Mouse (Mus musculus) liver, embryonic 11.5 days (tissue): ENCODE results near the gene Hist1h3f. TPM values are rescaled to one million over a fixed set of nuclear protein-coding genes. Genes with fewer than 3 reads are reported as not detected.
A peak's percentile ranks its signal among the peaks of the same experiment; 100 is the strongest.
"Not testable (repeated sequence)": the region's sequence is repeated elsewhere in the genome, so short reads cannot be mapped to it uniquely, and the experiment has no call there.

Experiments
- ATAC-seq: fragments of 200-750 bp; cut with Nextera tagmentation; replicated peaks from 2 replicates; pipeline ENCODE4 v1.8.0; 2017; ENCODE audit warnings: moderate number of reproducible peaks, mild to moderate bottlenecking, moderate TSS enrichment, moderate library complexity; ENCODE audit not compliant: low FRiP score
- DNase-seq: peaks from one replicate; pipeline ENCODE4 v3.0.0-alpha.2; 2017; ENCODE audit warnings: low spot score
- H3K27ac ChIP-seq: fragments of 300-500 bp; sonication (generic); 2 replicates; pipeline ENCODE4 v1.5.1; 2014; ENCODE audit warnings: mild to moderate bottlenecking, low read depth, low read length, control low read depth
- H3K27me3 ChIP-seq: fragments of 300-500 bp; sonication (generic); replicated peaks from 2 replicates; pipeline ENCODE4 v1.6.1; 2014; ENCODE audit warnings: low read length, mixed read lengths; ENCODE audit not compliant: control insufficient read depth, insufficient read depth
- H3K36me3 ChIP-seq: fragments of 300-500 bp; sonication (generic); 2 replicates; pipeline ENCODE4 v1.6.1; 2014; ENCODE audit warnings: mild to moderate bottlenecking, low read length, moderate library complexity, mixed read lengths; ENCODE audit not compliant: control insufficient read depth, insufficient read depth
- H3K4me1 ChIP-seq: fragments of 300-500 bp; sonication (generic); replicated peaks from 2 replicates; pipeline ENCODE4 v1.6.1; 2014; ENCODE audit warnings: low read length, mixed read lengths; ENCODE audit not compliant: control insufficient read depth, insufficient read depth
- H3K4me2 ChIP-seq: fragments of 300-500 bp; sonication (generic); 2 replicates; pipeline ENCODE4 v1.6.1; 2014; ENCODE audit warnings: mild to moderate bottlenecking, control low read depth, moderate library complexity
- H3K4me3 ChIP-seq: fragments of 300-500 bp; sonication (generic); 2 replicates; pipeline ENCODE4 v1.5.1; 2014; ENCODE audit warnings: low read depth, low read length, control low read depth
- H3K9ac ChIP-seq: fragments of 300-500 bp; sonication (generic); 2 replicates; pipeline ENCODE4 v1.6.1; 2014; ENCODE audit warnings: low read depth, low read length, control low read depth
- H3K9me3 ChIP-seq: fragments of 300-500 bp; sonication (generic); 2 replicates; pipeline ENCODE4 v1.6.1; 2016; ENCODE audit warnings: low read length, inconsistent platforms, mixed read lengths; ENCODE audit not compliant: control insufficient read depth
- WGBS: fragments of 180-500 bp; shearing (Covaris S2); extraction: QIAGEN DNeasy Blood & Tissue Kit; methylation state at CpG from one replicate; pipeline ENCODE4 v1.1.7; 2014; 5-methylcytosine and 5-hydroxymethylcytosine counted together
- polyA plus RNA-seq: library from polyadenylated mRNA; unstranded; fragments of >200 nt; fragmentation: Nextera tagmentation; extraction: Ambion mirVana; gene quantifications from 2 replicates; pipeline ENCODE4 v1.2.1, GENCODE M21; 2014

The Hist1h3f gene
- polyA plus RNA-seq, 1 experiment from 2014 or later, result 0.62 TPM

DNA sequence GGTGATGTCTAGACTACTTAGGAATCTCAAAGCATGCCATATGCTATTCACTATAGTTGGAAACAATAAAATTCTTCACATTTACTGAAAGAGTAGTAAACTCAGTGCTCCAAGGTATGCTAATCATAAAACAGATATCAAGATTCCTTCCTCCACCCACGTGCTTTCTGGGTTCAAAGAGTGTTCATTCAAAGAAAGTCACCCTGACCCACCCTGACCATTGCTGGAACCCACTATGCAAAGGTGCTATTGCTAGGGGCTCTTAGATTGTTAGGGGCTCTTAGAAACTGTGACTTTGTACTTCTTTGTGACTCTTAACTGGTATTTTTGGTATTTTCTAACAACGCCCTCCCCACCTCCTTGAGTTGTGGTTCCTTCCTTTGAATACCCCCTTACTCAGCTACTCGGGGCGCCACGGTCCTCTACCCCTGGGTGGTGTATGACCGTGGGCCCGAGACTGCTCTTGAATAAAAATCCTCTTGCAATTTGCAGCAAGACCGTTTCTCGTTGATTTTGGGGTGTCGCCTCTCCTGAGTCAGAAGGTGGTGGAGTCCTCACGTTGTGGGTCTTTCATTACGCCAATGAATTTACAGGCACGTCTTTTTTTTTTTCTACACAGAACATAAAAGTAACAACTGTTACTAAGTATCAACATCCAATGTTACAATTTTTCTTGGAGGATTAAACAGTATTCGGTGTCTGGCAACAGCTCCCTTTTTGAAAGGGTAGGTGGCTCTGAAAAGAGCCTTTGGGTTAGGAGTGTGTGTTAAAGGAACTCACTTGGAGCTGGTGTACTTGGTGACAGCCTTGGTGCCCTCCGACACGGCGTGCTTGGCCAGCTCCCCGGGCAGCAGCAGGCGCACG is 29.4 kb downstream of the Hist1h3f start:
- ATAC-seq, H3K4me1 ChIP-seq, H3K27me3 ChIP-seq, H3K36me3 ChIP-seq, H3K9me3 ChIP-seq, DNase-seq: not testable (repeated sequence)
- Histone ChIP-seq H3K9ac (peak overlapping the region; percentile 79), H3K27ac (peak overlapping the region; percentile 98), H3K4me2 (peak overlapping the region; percentile 73), H3K4me3 (peak overlapping the region; percentile 50)
- 8% methylated on average over 18 of the region's 20 CpGs for WGBS

DNA sequence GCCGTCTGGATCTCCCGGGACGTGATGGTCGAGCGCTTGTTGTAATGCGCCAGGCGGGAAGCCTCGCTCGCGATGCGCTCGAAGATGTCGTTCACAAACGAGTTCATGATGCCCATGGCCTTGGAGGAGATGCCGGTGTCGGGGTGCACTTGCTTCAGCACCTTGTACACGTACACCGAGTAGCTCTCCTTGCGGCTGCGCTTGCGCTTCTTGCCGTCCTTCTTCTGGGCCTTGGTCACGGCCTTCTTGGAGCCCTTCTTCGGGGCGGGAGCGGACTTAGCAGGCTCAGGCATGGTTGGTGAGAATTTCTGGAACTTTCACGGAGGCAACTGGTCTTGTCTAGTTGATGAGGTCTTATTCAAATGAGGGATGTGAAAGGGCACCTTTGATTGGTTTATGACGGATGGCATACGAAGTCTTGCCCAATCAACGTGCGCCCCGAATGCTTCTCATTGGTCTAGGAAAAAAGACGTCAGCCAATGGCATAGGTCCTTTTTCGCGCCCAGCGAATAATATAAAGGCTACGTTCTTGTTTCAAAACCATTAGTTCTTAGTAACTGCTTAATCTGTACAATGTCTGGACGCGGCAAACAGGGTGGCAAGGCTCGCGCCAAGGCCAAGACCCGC is 30.2 kb downstream of the Hist1h3f start, which contains the start of the genes Hist1h2bf and Hist1h2ad:
Hist1h2bf (minus strand) TSS at position 299 of the 627 bp plus-strand sequence.
Hist1h2ad (plus strand) TSS at position 484 of the 627 bp plus-strand sequence.
- Histone ChIP-seq H3K4me3 (peak within 1 kb of the TSS; percentile 50), H3K4me2 (peak within 1 kb of the TSS; percentile 92), H3K9ac (peak within 1 kb of the TSS; percentile 79), H3K27ac (peak within 1 kb of the TSS; percentile 99)
- DNase-seq (peak; percentile 80), ATAC-seq (peak; percentile 77)
- H3K27me3 ChIP-seq, H3K4me1 ChIP-seq, H3K36me3 ChIP-seq, H3K9me3 ChIP-seq: not testable (repeated sequence)
- WGBS, result under 1% methylated on average over 30 of the region's 42 CpGs

DNA sequence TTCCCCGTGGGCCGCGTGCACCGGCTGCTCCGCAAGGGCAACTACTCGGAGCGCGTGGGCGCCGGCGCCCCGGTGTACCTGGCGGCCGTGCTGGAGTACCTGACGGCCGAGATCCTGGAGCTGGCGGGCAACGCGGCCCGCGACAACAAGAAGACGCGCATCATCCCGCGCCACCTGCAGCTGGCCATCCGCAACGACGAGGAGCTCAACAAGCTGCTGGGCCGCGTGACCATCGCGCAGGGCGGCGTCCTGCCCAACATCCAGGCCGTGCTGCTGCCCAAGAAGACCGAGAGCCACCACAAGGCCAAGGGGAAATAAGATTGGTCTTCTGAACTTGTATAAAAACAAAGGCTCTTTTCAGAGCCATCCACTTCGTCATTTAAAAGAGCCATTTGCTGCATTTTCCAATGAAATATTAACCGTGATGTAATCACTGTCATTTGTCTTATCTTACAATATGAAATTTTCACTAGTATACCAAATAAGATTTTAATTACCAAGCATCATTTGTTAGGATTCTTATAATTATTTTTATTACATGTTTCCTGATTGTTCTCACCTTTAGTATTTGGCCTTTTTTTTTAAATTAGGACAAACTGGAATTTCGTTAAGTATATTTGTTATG is 30.8 kb downstream of the Hist1h3f start:
- peak overlapping the region; percentile 70 for H3K9ac ChIP-seq
- not testable (repeated sequence) for ATAC-seq, H3K36me3 ChIP-seq, H3K9me3 ChIP-seq, H3K4me1 ChIP-seq, DNase-seq, H3K27me3 ChIP-seq
- H3K27ac ChIP-seq, result peak overlapping the region; percentile 98
- peak overlapping the region; percentile 92 for H3K4me2 ChIP-seq
- peak overlapping the region; percentile 34 for H3K4me3 ChIP-seq
- WGBS, result under 1% methylated on average over 6 of the region's 39 CpGs

DNA sequence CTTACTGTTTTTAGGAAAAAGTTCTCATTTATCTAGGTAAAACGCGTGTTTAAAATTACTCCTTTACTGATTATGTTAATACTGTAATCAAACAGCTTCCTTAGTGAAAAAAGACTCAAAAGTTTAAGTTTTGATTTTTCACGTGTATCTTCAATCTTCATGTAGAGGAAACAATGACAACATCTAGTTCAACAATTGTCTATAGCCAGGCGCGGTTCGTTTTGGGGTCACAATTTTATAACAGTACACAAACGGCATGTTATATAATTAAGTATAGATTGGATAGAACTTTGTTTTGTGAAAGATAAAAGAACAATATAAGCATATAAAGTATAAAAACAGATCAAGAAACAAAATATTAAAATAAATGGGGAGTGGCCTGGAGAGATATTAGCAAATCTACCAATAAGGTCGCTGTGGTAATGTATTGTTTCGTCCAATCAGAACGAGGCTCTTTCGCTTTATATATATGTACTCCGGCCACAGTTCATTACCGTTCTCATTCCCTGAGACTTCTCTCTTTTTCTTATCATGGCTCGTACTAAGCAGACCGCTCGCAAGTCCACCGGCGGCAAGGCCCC is 31.5 kb downstream of the Hist1h3f start, which contains the start of gene Hist1h3d:
Hist1h3d (plus strand) TSS at position 493 of the 581 bp plus-strand sequence.
- Histone ChIP-seq H3K27ac (peak within 1 kb of the TSS; percentile 99), H3K4me2 (peak within 1 kb of the TSS; percentile 92), H3K4me3 (peak within 1 kb of the TSS; percentile 53), H3K27me3 (no peaks in the 10 kb centered on the region), H3K36me3 (no peaks in the 10 kb centered on the region), H3K9me3 (no peaks in the 10 kb centered on the region), H3K4me1 (peaks cover 7% of the 10 kb centered on the region), H3K9ac (peak within 1 kb of the TSS; percentile 89)
- ATAC-seq (peak; percentile 50), DNase-seq (no peak)
- WGBS, result 1% methylated on average over 18 of the region's 18 CpGs

DNA sequence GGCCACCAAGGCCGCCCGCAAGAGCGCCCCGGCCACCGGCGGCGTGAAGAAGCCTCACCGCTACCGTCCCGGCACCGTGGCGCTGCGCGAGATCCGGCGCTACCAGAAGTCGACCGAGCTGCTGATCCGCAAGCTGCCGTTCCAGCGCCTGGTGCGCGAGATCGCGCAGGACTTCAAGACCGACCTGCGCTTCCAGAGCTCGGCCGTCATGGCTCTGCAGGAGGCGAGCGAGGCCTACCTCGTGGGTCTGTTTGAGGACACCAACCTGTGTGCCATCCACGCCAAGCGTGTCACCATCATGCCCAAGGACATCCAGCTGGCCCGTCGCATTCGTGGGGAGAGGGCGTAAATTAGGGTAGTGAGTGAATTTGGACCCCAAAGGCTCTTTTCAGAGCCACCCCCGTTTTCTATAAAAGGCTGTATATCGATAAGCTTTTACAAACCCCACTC is 32.0 kb downstream of the Hist1h3f start:
- WGBS, result under 1% methylated on average over 9 of the region's 40 CpGs
- H3K4me1 ChIP-seq, ATAC-seq, H3K36me3 ChIP-seq, DNase-seq, H3K9me3 ChIP-seq, H3K27me3 ChIP-seq: not testable (repeated sequence)
- Histone ChIP-seq H3K9ac (peak overlapping the region; percentile 89), H3K4me3 (peak overlapping the region; percentile 53), H3K4me2 (peak overlapping the region; percentile 92), H3K27ac (peak overlapping the region; percentile 99)

DNA sequence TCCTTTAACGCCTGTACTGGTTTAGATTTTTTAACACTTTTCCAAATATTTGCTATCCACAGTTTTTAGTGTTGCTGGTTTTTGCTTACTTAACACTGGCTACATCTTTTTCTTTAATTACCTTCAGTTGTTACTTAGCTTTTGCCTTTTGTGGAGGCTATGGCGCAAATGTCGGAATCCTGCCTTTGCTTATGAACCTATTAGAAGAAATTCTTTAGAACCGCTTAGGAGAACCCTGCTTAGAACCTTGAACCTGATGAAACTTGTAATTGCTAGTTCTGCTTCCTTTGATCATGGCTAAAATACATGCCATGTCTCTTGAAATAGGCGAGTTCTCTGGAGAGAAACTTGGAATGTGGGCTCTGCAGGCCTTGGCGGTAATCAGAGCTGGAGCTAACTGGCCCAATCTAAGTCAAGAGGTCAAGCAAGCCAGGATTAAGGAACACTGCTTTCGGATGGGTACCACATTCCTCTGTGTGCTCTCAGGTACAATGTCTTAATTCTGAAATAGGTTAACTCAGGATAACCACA is 32.6 kb downstream of the Hist1h3f start:
- H3K27me3 ChIP-seq, result no peaks in the 10 kb centered on the region
- H3K27ac ChIP-seq, result peak overlapping the region; percentile 99
- ATAC-seq, result no peak
- H3K4me2 ChIP-seq, result peak overlapping the region; percentile 92
- H3K9ac ChIP-seq, result peak overlapping the region; percentile 89
- 6% methylated on average over 7 of the region's 7 CpGs for WGBS
- no peaks in the 10 kb centered on the region for H3K36me3 ChIP-seq
- peaks cover 11% of the 10 kb centered on the region for H3K4me1 ChIP-seq
- DNase-seq, result peak; percentile 55
- no peaks in the 10 kb centered on the region for H3K9me3 ChIP-seq
- H3K4me3 ChIP-seq, result peak overlapping the region; percentile 53

DNA sequence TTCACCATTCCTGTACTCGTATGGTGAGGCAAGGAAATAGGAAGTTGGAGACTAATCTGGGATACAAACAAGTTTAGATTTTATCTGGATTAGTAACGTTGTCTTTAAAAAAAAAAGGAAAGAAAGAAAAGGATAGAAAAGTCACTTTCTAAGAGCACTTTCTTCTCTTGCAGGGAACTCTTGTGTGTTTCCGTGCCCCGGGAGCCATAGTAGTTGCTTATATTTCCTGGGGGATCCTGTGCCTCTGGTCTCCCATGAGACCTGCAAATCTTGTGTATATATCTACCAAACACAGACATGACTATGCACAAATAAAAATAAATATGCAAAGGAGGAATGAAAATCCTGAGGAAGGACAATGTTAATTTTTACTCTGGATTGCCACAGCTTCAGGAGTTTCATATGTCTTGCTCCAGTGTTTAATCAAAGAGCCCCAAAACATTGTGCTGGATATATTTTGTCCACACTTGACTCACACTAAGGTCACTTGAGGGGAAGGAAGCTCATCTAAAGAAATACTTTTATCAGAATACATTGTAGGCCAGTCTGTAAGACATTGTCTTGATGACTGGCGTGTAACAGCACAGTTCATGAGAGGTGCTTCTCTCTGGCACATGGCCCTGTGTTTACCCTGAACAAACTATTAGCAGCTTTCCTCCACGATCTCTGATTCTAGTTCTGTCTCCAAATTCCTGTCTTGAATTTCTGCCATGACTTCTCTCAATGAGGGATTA is 33.2 kb downstream of the Hist1h3f start:
- H3K4me2 ChIP-seq, result peak overlapping the region; percentile 92
- WGBS, result 43% methylated on average over 6 of the region's 6 CpGs
- DNase-seq, result no peak
- no peaks in the 10 kb centered on the region for H3K9me3 ChIP-seq
- H3K9ac ChIP-seq, result peak overlapping the region; percentile 89
- no peaks in the 10 kb centered on the region for H3K36me3 ChIP-seq
- no peak for ATAC-seq
- peak overlapping the region; percentile 53 for H3K4me3 ChIP-seq
- H3K27ac ChIP-seq, result peak overlapping the region; percentile 99
- H3K27me3 ChIP-seq, result no peaks in the 10 kb centered on the region
- peaks cover 14% of the 10 kb centered on the region for H3K4me1 ChIP-seq
